Mouse (Mus musculus): ENCODE measurements around the gene Park7.

- TF ChIP-seq GATA1 (IDR thresholded peaks at IDR 0.05; ENCODE audit: borderline replicate concordance, low read length) (no peak), FLI1 (IDR thresholded peaks at IDR 0.05; ENCODE audit: low read length) (no peak)
These were observed 63.3 kb downstream of the Park7 start for GRCm38 (mm10) chr4:150850893-150851292.
